36 mouse cellular contexts compared by ENCODE assay signal in genomic region chr2:84607842-84608241, GRCm38 (mm10). TPM values are rescaled to one million over a fixed set of nuclear protein-coding genes. Genes with fewer than 3 reads are reported as not detected.
"Had no signal": no experiment of that assay in that cellular context is flagged by ENCODE, and none has a peak within 500 bp of the region (broad histone marks: within the 10 kb centered on the region; RNA-seq: fewer than 3 reads in every experiment).

No protein-coding gene starts in this region.

- H3K9ac ChIP-seq: heart, embryonic 12.5 days; heart, embryonic 13.5 days; heart, embryonic 15.5 days; hindbrain, embryonic 12.5 days; hindbrain, embryonic 13.5 days; hindbrain, embryonic 14.5 days; hindbrain, embryonic 15.5 days; intestine, embryonic 15.5 days; kidney, embryonic 15.5 days had no signal

- H3K27me3 ChIP-seq: heart, embryonic 12.5 days; heart, embryonic 13.5 days; heart, embryonic 15.5 days; hindbrain, embryonic 12.5 days; hindbrain, embryonic 13.5 days; hindbrain, embryonic 15.5 days; intestine, embryonic 15.5 days; kidney, embryonic 15.5 days had no signal

- H3K27ac ChIP-seq: heart, embryonic 10.5 days; heart, embryonic 13.5 days; heart, embryonic 15.5 days; hindbrain, embryonic 10.5 days; hindbrain, embryonic 12.5 days; hindbrain, embryonic 13.5 days; hindbrain, embryonic 14.5 days; hindbrain, embryonic 15.5 days; hindbrain, postnatal 0 days; intestine, embryonic 15.5 days; kidney, embryonic 15.5 days; kidney, postnatal 0 days; layer of hippocampus, adult 2 months had no signal

- H3K4me1 ChIP-seq: heart, embryonic 10.5 days; heart, embryonic 12.5 days; heart, embryonic 13.5 days; heart, embryonic 15.5 days; hindbrain, embryonic 10.5 days; hindbrain, embryonic 12.5 days; hindbrain, embryonic 13.5 days; hindbrain, embryonic 15.5 days; intestine, embryonic 15.5 days; kidney, embryonic 15.5 days had no signal

- ATAC-seq: hindbrain, embryonic 16.5 days; hindbrain, postnatal 0 days; inflammation-experienced regulatory T-cells, adult 6 months; intestine, embryonic 15.5 days; intestine, embryonic 16.5 days; intestine, postnatal 0 days had no signal

- DNase-seq: heart, postnatal 10 days; heart, postnatal 14 days; heart, postnatal 36 days; heart, postnatal 4 days; kidney, adult 11 months; kidney, adult 18-20 months; kidney, adult 2 months; kidney, adult 8-10 months; kidney, adult 9 months; kidney, postnatal 10 days; kidney, postnatal 14 days; kidney, postnatal 25 days; kidney, postnatal 36 days; kidney, postnatal 4 days; layer of hippocampus, adult 9-11 months; layer of hippocampus, postnatal 36 days had no signal

- H3K4me2 ChIP-seq: heart, embryonic 11.5 days; heart, embryonic 12.5 days; heart, embryonic 13.5 days; heart, embryonic 15.5 days; hindbrain, embryonic 12.5 days; hindbrain, embryonic 13.5 days; hindbrain, embryonic 14.5 days; hindbrain, embryonic 15.5 days; intestine, embryonic 15.5 days; kidney, embryonic 15.5 days had no signal

- H3K9me3 ChIP-seq: heart, embryonic 10.5 days; heart, embryonic 12.5 days; heart, embryonic 13.5 days; heart, embryonic 15.5 days; hindbrain, embryonic 10.5 days; hindbrain, embryonic 12.5 days; hindbrain, embryonic 13.5 days; hindbrain, embryonic 15.5 days; intestine, embryonic 15.5 days; kidney, embryonic 15.5 days had no signal

- H3K4me3 ChIP-seq: heart, embryonic 10.5 days; heart, embryonic 12.5 days; heart, embryonic 13.5 days; heart, embryonic 15.5 days; hindbrain, embryonic 10.5 days; hindbrain, embryonic 12.5 days; hindbrain, embryonic 13.5 days; hindbrain, embryonic 15.5 days; intestine, embryonic 15.5 days; kidney, embryonic 15.5 days; layer of hippocampus, adult 2 months had no signal

RNA-seq across cellular contexts. Expression of gene Btbd18, which starts 51.0 kb away (rescaled TPM):
- polyA plus RNA-seq: large intestine, adult 2 months had no signal
